Mouse (Mus musculus): ENCODE data around the gene Thsd7a. TPM values are rescaled to one million over a fixed set of nuclear protein-coding genes. Genes with fewer than 3 reads are reported as not detected.

Thsd7a gene
- total and polyA plus RNA-seq, 2 experiments from 2014 or later = 17.1 to 27.3 TPM

DNA sequence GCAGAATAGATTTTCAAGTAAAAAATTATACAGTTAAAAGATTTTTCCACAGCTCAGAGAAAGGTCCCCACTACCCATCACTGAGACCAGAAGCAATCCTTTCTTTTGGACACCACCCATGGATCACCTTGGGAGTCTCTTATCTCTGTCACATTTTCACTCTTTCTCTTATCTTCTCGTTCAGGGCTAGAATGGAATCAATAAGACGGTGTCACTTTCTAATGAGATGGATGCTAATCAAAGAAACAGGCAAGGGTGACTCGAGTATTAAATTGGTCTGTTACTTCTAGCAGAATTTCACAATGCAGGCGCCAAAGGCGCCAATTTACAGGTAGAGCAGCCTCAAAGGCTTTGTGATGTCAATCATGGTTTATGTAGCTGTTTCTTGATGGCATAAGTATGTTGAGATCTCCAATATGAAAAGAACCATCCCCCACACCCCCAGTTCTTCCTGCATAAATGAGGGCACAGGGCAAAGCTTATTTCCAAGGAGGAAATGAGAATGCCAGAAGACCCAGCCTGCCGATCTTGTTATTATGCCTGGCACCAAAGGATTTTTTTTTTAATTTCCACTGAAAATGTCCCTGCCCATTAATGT, 173.5 kb downstream of the Thsd7a start:
- WGBS = 29% methylated on average over 6 of the region's 6 CpGs
- no peak for DNase-seq (ENCODE audit: low spot score)
- peak; percentile 20; the same call in 1 of the 2 replicates for ATAC-seq (ENCODE audit: low FRiP score)

GRCm38 (mm10) chr6:12572202-12572601, 177.0 kb downstream of the Thsd7a start:
- Histone ChIP-seq H3K36me3 (ENCODE audit: insufficient read depth, low read length) (no peaks in the 10 kb centered on the region), H3K9me3 (ENCODE audit: low read length) (no peaks in the 10 kb centered on the region), H3K27ac (ENCODE audit: low read depth, low read length) (no peak overlapping the region), H3K4me1 (ENCODE audit: insufficient read depth, low read length) (0 out of 2 replicates have a peak, but pooled peaks cover 5% of the 10 kb centered on the region), H3K9ac (replicated peaks; ENCODE audit: low read length, poor library complexity, severe bottlenecking) (no peak overlapping the region), H3K4me2 (ENCODE audit: low read depth, low read length, poor library complexity, severe bottlenecking) (no peak overlapping the region), H3K27me3 (ENCODE audit: insufficient read depth, low read length) (no peaks in the 10 kb centered on the region), H3K4me3 (ENCODE audit: low read depth, low read length) (no peak overlapping the region)
- ATAC-seq (ENCODE audit: low FRiP score) (no peak), DNase-seq (ENCODE audit: low spot score) (no peak)
- WGBS = 69% methylated on average over 5 of the region's 5 CpGs
- TF ChIP-seq CTCF (IDR thresholded peaks at IDR 0.05) = no peak

More for the DNA sequence above, 173.5 kb downstream of the Thsd7a start:
- Histone ChIP-seq H3K9ac (replicated peaks; ENCODE audit: low read length, poor library complexity, severe bottlenecking) (no peak overlapping the region), H3K27ac (ENCODE audit: low read depth, low read length) (peak overlapping the region; percentile 8; the same call in 1 of the 2 replicates), H3K9me3 (ENCODE audit: low read length) (no peaks in the 10 kb centered on the region), H3K4me3 (ENCODE audit: low read depth, low read length) (no peak overlapping the region), H3K4me1 (ENCODE audit: insufficient read depth, low read length) (0 out of 2 replicates have a peak, but pooled peaks cover 5% of the 10 kb centered on the region), H3K4me2 (ENCODE audit: low read depth, low read length, poor library complexity, severe bottlenecking) (no peak overlapping the region), H3K36me3 (ENCODE audit: insufficient read depth, low read length) (no peaks in the 10 kb centered on the region), H3K27me3 (ENCODE audit: insufficient read depth, low read length) (no peaks in the 10 kb centered on the region)
- no peak for TF ChIP-seq CTCF (IDR thresholded peaks at IDR 0.05)

DNA sequence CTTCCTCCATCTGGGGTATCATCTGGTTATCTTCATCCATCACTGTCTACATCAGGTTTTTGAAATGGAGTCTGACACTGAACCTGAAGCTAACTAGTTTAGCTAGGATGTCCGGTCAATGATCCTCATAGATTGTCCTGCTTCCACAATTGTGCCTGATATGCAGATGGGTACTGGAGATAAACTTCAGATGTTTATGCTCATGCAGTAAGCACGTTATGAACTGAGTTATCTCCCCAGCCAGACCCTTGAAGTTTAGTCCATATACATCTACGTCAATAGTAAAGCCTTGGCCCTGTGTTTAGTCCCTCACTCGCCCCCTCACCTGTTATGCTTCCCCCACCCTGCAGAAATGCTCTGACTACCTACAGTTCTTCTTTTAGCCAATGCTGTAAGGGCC, 184.1 kb downstream of the Thsd7a start:
- Histone ChIP-seq H3K9ac (replicated peaks; ENCODE audit: low read length, poor library complexity, severe bottlenecking) (no peak overlapping the region), H3K4me3 (ENCODE audit: low read depth, low read length) (no peak overlapping the region), H3K27me3 (ENCODE audit: insufficient read depth, low read length) (no peaks in the 10 kb centered on the region), H3K27ac (ENCODE audit: low read depth, low read length) (no peak overlapping the region), H3K9me3 (ENCODE audit: low read length) (no peaks in the 10 kb centered on the region), H3K4me2 (ENCODE audit: low read depth, low read length, poor library complexity, severe bottlenecking) (no peak overlapping the region), H3K36me3 (ENCODE audit: insufficient read depth, low read length) (no peaks in the 10 kb centered on the region), H3K4me1 (ENCODE audit: insufficient read depth, low read length) (no peaks in the 10 kb centered on the region)
- DNase-seq (ENCODE audit: low spot score) = no peak
- no peak for ATAC-seq (ENCODE audit: low FRiP score)
- TF ChIP-seq CTCF (IDR thresholded peaks at IDR 0.05) = no peak
- WGBS = 86% methylated on average over 4 of the region's 4 CpGs

- H3K4me3 ChIP-seq (ENCODE audit: low read depth, low read length) = no peak overlapping the region
- ATAC-seq (ENCODE audit: low FRiP score) = no peak
- H3K4me1 ChIP-seq (ENCODE audit: insufficient read depth, low read length) = no peaks in the 10 kb centered on the region
- no peaks in the 10 kb centered on the region for H3K9me3 ChIP-seq (ENCODE audit: low read length)
- WGBS = 90% methylated on average over 3 of the region's 3 CpGs
- no peaks in the 10 kb centered on the region for H3K36me3 ChIP-seq (ENCODE audit: insufficient read depth, low read length)
- no peak overlapping the region for H3K9ac ChIP-seq (replicated peaks; ENCODE audit: low read length, poor library complexity, severe bottlenecking)
- TF ChIP-seq CTCF (IDR thresholded peaks at IDR 0.05) = no peak
- no peak for DNase-seq (ENCODE audit: low spot score)
- no peak overlapping the region for H3K27ac ChIP-seq (ENCODE audit: low read depth, low read length)
- no peak overlapping the region for H3K4me2 ChIP-seq (ENCODE audit: low read depth, low read length, poor library complexity, severe bottlenecking)
- no peaks in the 10 kb centered on the region for H3K27me3 ChIP-seq (ENCODE audit: insufficient read depth, low read length)
These were observed 186.9 kb downstream of the Thsd7a start for GRCm38 (mm10) chr6:12562336-12562735.

DNA sequence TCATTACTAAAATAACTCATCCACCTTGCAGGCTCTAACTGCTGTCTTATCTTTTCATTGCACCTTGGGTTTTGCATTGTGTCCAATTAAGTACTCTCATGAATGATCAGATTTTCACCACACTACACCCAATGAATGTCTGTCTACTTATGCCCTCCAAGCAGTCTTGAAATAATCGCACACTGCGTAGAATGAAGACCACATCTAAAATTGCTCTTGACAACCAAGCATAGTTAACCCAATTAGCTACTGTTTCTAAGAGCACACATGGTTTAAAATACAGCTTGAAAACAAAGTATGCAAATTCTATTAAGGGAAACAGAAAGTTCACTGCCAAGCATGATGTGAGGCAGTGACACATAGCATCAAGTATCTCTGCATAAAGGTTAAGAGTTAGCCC, 188.7 kb downstream of the Thsd7a start:
- DNase-seq (ENCODE audit: low spot score) (no peak), ATAC-seq (ENCODE audit: low FRiP score) (no peak)
- no peaks in the 10 kb centered on the region for H3K27me3 ChIP-seq (ENCODE audit: insufficient read depth, low read length)
- no peaks in the 10 kb centered on the region for H3K9me3 ChIP-seq (ENCODE audit: low read length)
- no peak for TF ChIP-seq CTCF (IDR thresholded peaks at IDR 0.05)
- WGBS = 43% methylated on average over 2 of the region's 2 CpGs
- H3K9ac ChIP-seq (replicated peaks; ENCODE audit: low read length, poor library complexity, severe bottlenecking) = no peak overlapping the region
- H3K4me1 ChIP-seq (ENCODE audit: insufficient read depth, low read length) = no peaks in the 10 kb centered on the region
- H3K36me3 ChIP-seq (ENCODE audit: insufficient read depth, low read length) = no peaks in the 10 kb centered on the region
- no peak overlapping the region for H3K4me3 ChIP-seq (ENCODE audit: low read depth, low read length)
- no peak overlapping the region for H3K4me2 ChIP-seq (ENCODE audit: low read depth, low read length, poor library complexity, severe bottlenecking)
- no peak overlapping the region for H3K27ac ChIP-seq (ENCODE audit: low read depth, low read length)

Data from midbrain, postnatal 0 days (tissue).